Mouse (Mus musculus) ES-Bruce4 (cell line): ENCODE data around the gene Padi1. TPM values are rescaled to one million over a fixed set of nuclear protein-coding genes. Genes with fewer than 3 reads are reported as not detected.

Experiments
- H3K27ac ChIP-seq: 2 replicates; pipeline ENCODE4 v1.5.1; 2012; ENCODE audit warnings: low read length, inconsistent platforms; ENCODE audit not compliant: insufficient read depth
- H3K27me3 ChIP-seq: 2 replicates; pipeline ENCODE4 v1.6.1; 2012; ENCODE audit warnings: mild to moderate bottlenecking, low read length, inconsistent platforms; ENCODE audit not compliant: control insufficient read depth, poor library complexity, insufficient read depth, severe bottlenecking
- H3K36me3 ChIP-seq: 2 replicates; pipeline ENCODE4 v1.6.1; 2012; ENCODE audit warnings: inconsistent platforms, mild to moderate bottlenecking, low read length, moderate library complexity; ENCODE audit not compliant: control insufficient read depth, poor library complexity, insufficient read depth, severe bottlenecking
- H3K4me1 ChIP-seq: one replicate; pipeline ENCODE4 v1.8.1; 2011; ENCODE audit warnings: low read length; ENCODE audit not compliant: control insufficient read depth, insufficient read depth
- H3K4me3 ChIP-seq: 2 replicates; pipeline ENCODE4 v1.5.1; 2011; ENCODE audit warnings: low read depth, mild to moderate bottlenecking, low read length
- H3K9ac ChIP-seq: 2 replicates; pipeline ENCODE4 v1.6.1; 2012; ENCODE audit warnings: low read depth, mild to moderate bottlenecking, inconsistent platforms; ENCODE audit not compliant: poor library complexity, severe bottlenecking
- H3K9me3 ChIP-seq: replicated peaks from 2 replicates; pipeline ENCODE4 v1.6.1; 2012; ENCODE audit warnings: mild to moderate bottlenecking, low read length, inconsistent platforms; ENCODE audit not compliant: control insufficient read depth, poor library complexity, insufficient read depth, severe bottlenecking
- CTCF ChIP-seq: IDR thresholded peaks from one replicate; pipeline ENCODE4 v1.8.1; 2011; ENCODE audit warnings: low read depth, low read length
- EP300 ChIP-seq: IDR thresholded peaks from 2 replicates; pipeline ENCODE4 v1.6.1; 2011; ENCODE audit warnings: low read depth, low read length; ENCODE audit not compliant: insufficient read depth
- POLR2A ChIP-seq: IDR thresholded peaks from one replicate; pipeline ENCODE4 v1.8.1; 2011; ENCODE audit warnings: low read length; ENCODE audit not compliant: insufficient read depth
- polyA plus RNA-seq: library from polyadenylated mRNA; stranded (reverse); fragments of >200 nt; gene quantifications from 2 replicates; pipeline ENCODE4 v1.2.4, GENCODE M21; 2011; ENCODE audit warnings: low read depth; ENCODE audit not compliant: missing spikeins, insufficient read depth, insufficient read length

Padi1 gene
- polyA plus RNA-seq, 1 experiment: 0.43 TPM

- Histone ChIP-seq H3K9ac (no peak overlapping the region), H3K27ac (no peak overlapping the region), H3K36me3 (no peaks in the 10 kb centered on the region), H3K9me3 (peaks cover 3% of the 10 kb centered on the region; the same call in 1 of the 2 replicates), H3K27me3 (no peaks in the 10 kb centered on the region), H3K4me1 (peaks cover 6% of the 10 kb centered on the region), H3K4me3 (no peak overlapping the region)
- TF ChIP-seq EP300: no peak
- no peak for TF ChIP-seq POLR2A
- TF ChIP-seq CTCF: no peak
Measured at GRCm38 (mm10) chr4:140871376-140871775, 25.8 kb upstream of the Padi1 start.

- H3K4me3 ChIP-seq: no peak overlapping the region
- no peaks in the 10 kb centered on the region for H3K27me3 ChIP-seq
- H3K9me3 ChIP-seq: peaks cover 3% of the 10 kb centered on the region; the same call in 1 of the 2 replicates
- no peak for TF ChIP-seq POLR2A
- no peak for TF ChIP-seq CTCF
- TF ChIP-seq EP300: no peak
- no peaks in the 10 kb centered on the region for H3K36me3 ChIP-seq
- peaks cover 6% of the 10 kb centered on the region for H3K4me1 ChIP-seq
- no peak overlapping the region for H3K9ac ChIP-seq
- no peak overlapping the region for H3K27ac ChIP-seq
Measured at GRCm38 (mm10) chr4:140870876-140871275, 25.3 kb upstream of the Padi1 start.

DNA sequence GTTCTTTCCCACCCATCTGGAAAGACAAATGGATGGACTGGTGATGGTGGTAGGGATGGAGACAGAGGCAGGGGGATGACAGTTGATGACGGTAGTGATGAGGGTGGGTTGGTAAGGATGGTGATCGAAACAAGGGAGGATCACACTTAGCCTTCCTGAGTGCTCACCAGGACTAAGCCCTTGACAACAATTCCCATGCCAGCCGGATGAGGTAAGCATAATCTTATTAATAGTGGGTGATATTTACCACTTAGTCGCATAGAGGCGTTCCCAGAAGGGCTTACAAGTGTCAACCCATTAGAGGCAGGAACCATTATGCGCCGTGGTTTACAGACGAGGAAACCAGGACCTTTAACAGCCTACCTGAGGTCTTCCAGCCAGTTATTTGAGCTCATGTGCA is 24.4 kb upstream of the Padi1 start:
- Histone ChIP-seq H3K27me3 (no peaks in the 10 kb centered on the region), H3K4me1 (peaks cover 6% of the 10 kb centered on the region), H3K27ac (no peak overlapping the region), H3K9ac (no peak overlapping the region), H3K4me3 (no peak overlapping the region), H3K36me3 (no peaks in the 10 kb centered on the region), H3K9me3 (peaks cover 3% of the 10 kb centered on the region; the same call in 1 of the 2 replicates)
- no peak for TF ChIP-seq EP300

GRCm38 (mm10) chr4:140868484-140869190 is 23.1 kb upstream of the Padi1 start:
- Histone ChIP-seq H3K9me3 (no peaks in the 10 kb centered on the region; the same call in 1 of the 2 replicates), H3K4me3 (no peak overlapping the region), H3K4me1 (peaks cover 6% of the 10 kb centered on the region), H3K9ac (no peak overlapping the region), H3K36me3 (no peaks in the 10 kb centered on the region), H3K27ac (no peak overlapping the region), H3K27me3 (no peaks in the 10 kb centered on the region)
- TF ChIP-seq POLR2A (no peak), CTCF (no peak), EP300 (no peak)

- TF ChIP-seq EP300 (no peak), POLR2A (no peak), CTCF (no peak)
- Histone ChIP-seq H3K4me1 (no peaks in the 10 kb centered on the region), H3K36me3 (no peaks in the 10 kb centered on the region), H3K9me3 (no peaks in the 10 kb centered on the region), H3K4me3 (no peak overlapping the region), H3K9ac (no peak overlapping the region), H3K27ac (no peak overlapping the region), H3K27me3 (no peaks in the 10 kb centered on the region)
Measured at GRCm38 (mm10) chr4:140862036-140862650, 16.6 kb upstream of the Padi1 start.

DNA sequence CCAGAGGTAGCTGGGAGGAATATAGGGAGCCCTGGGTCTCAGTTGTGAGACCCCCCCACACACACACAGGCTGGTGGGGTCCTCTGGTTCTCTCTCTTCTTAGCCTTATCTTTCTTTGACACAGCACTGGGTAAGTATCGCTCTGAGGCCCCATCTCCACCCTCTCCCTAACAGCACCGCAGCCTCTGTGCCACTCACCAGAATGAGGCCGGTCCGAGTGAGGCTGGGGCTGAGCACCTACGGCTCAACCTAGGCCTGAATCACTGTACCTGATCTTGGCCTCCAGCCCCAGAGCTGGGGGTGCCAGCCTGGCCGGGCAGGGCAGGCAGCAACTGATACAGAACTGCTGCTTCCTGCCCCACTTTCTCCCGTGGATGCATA is 15.2 kb upstream of the Padi1 start:
- TF ChIP-seq POLR2A: no peak
- no peak for TF ChIP-seq CTCF
- no peak for TF ChIP-seq EP300
- H3K27ac ChIP-seq: no peak overlapping the region

More for the DNA sequence above, 15.2 kb upstream of the Padi1 start:
- Histone ChIP-seq H3K27me3 (no peaks in the 10 kb centered on the region), H3K4me1 (no peaks in the 10 kb centered on the region), H3K36me3 (no peaks in the 10 kb centered on the region), H3K9me3 (no peaks in the 10 kb centered on the region), H3K9ac (no peak overlapping the region), H3K4me3 (no peak overlapping the region)
